Mouse (Mus musculus): Measurements from ENCODE around the gene Dnaic2. TPM values are rescaled to one million over a fixed set of nuclear protein-coding genes. Genes with fewer than 3 reads are reported as not detected.

Dnaic2 gene
- total and polyA plus RNA-seq, 3 experiments, result 0.59 to 0.93 (median 0.83) TPM

GRCm38 (mm10) chr11:114706358-114706757 is 20.9 kb upstream of the Dnaic2 start:
- Histone ChIP-seq H3K4me1 (ENCODE audit: control insufficient read depth in 1 of 2, insufficient read depth in 2 of 2) (peaks cover 3 to 17% of the 10 kb centered on the region in 2 experiments), H3K36me3 (replicated peaks in 1 of 2; ENCODE audit: control insufficient read depth in 1 of 2, insufficient read depth in 1 of 2, low read length in 1 of 2) (peaks cover 0 to 14% of the 10 kb centered on the region in 2 experiments), H3K9me3 (replicated peaks; ENCODE audit: low read length) (no peaks in the 10 kb centered on the region), H3K27me3 (replicated peaks) (no peaks in the 10 kb centered on the region), H3K27ac (ENCODE audit: insufficient read depth, low read depth) (no peak overlapping the region), H3K4me3 (replicated peaks in 1 of 3; ENCODE audit: low read depth in 2 of 3, low read length in 2 of 3, poor library complexity in 1 of 3) (no peak overlapping the region), H3K9ac (ENCODE audit: insufficient read depth, low read depth) (no peak overlapping the region), H3K4me2 (ENCODE audit: insufficient read depth, low read depth, poor library complexity, severe bottlenecking) (no peak overlapping the region), H3K79me2 (replicated peaks; ENCODE audit: control insufficient read depth, extremely low read depth, insufficient read depth, poor library complexity, severe bottlenecking) (no peaks in the 10 kb centered on the region)
- dilution Hi-C loops (cut with MboI; ENCODE audit: extremely low pct_ligation_motif_present, extremely low pct_unique_long_range_greater_than_20kb, low sequenced_read_pairs) (no loop called here), in situ Hi-C loops (cut with MboI; ENCODE audit: low pct_ligation_motif_present, low pct_unique_long_range_greater_than_20kb, low sequenced_read_pairs) (no loop called here)
- TF ChIP-seq RAD21 (IDR thresholded peaks at IDR 0.05; ENCODE audit: low read depth, low read length), result no peak
- no peak for TF ChIP-seq HCFC1 (IDR thresholded peaks at IDR 0.05; ENCODE audit: low read depth, low read length)
- no peak for TF ChIP-seq POLR2A (IDR thresholded peaks at IDR 0.05; ENCODE audit: low read depth, low read length)
- TF ChIP-seq MAFK (IDR thresholded peaks at IDR 0.05; ENCODE audit: insufficient replicate concordance, low read length), result no peak
- no peak for TF ChIP-seq ELF1 (IDR thresholded peaks at IDR 0.05; ENCODE audit: low read depth, low read length)
- no peak for TF ChIP-seq MAX (IDR thresholded peaks at IDR 0.05; ENCODE audit: low read length)
- TF ChIP-seq TCF12 (IDR thresholded peaks at IDR 0.05; ENCODE audit: low read depth, low read length), result no peak
- no peak for TF ChIP-seq PAX5 (IDR thresholded peaks at IDR 0.05; ENCODE audit: low read length)
- TF ChIP-seq KAT2A (IDR thresholded peaks at IDR 0.05; ENCODE audit: insufficient replicate concordance, low read length), result no peak
- no peak for TF ChIP-seq NRF1 (IDR thresholded peaks at IDR 0.05; ENCODE audit: low read depth, low read length)
- TF ChIP-seq USF1 (IDR thresholded peaks at IDR 0.05; ENCODE audit: low read depth, low read length), result no peak
- TF ChIP-seq UBTF (IDR thresholded peaks at IDR 0.05; ENCODE audit: low read depth, low read length), result no peak
- no peak for TF ChIP-seq ETS1 (conservative IDR thresholded peaks at IDR 0.05; ENCODE audit: low read depth, low read length)
- TF ChIP-seq JUN (IDR thresholded peaks at IDR 0.05; ENCODE audit: insufficient read depth, low read depth, low read length), result no peak
- TF ChIP-seq ZC3H11A (IDR thresholded peaks at IDR 0.05; ENCODE audit: low read depth, low read length), result no peak
- no peak for TF ChIP-seq JUND (conservative IDR thresholded peaks at IDR 0.05; ENCODE audit: low read depth, low read length)
- TF ChIP-seq MXI1 (IDR thresholded peaks at IDR 0.05; ENCODE audit: low read depth, low read length), result no peak
- no peak for TF ChIP-seq MAZ (IDR thresholded peaks at IDR 0.05; ENCODE audit: low read depth, low read length)
- DNase-seq (ENCODE audit: extremely low read depth), result no peak

DNA sequence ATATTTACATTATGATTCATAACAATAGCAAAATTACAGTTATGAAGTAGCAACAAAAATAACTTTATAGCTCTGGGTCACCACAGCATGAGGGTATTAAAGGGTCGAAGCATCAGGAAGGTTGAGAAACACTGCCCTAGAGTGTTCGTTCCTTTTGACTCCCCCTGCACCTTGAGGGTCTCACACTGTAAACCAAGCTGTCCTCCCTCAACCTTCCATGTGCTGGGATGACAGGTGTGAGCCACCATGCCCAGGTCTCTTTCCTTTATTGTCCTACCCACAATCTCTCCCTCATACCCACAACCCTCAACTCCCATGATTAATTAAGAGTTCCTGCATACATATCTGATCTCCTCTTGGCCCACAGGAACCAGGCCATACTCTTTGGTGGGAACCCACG is 15.8 kb upstream of the Dnaic2 start:
- in situ Hi-C loops (cut with MboI; ENCODE audit: low pct_ligation_motif_present, low pct_unique_long_range_greater_than_20kb, low sequenced_read_pairs), result no loop called here

More for the DNA sequence above, 15.8 kb upstream of the Dnaic2 start:
- Histone ChIP-seq H3K4me2 (ENCODE audit: insufficient read depth, low read depth, poor library complexity, severe bottlenecking) (no peak overlapping the region), H3K27me3 (replicated peaks) (peaks cover under 1% of the 10 kb centered on the region), H3K27ac (ENCODE audit: insufficient read depth, low read depth) (no peak overlapping the region), H3K79me2 (replicated peaks; ENCODE audit: control insufficient read depth, extremely low read depth, insufficient read depth, poor library complexity, severe bottlenecking) (no peaks in the 10 kb centered on the region), H3K36me3 (replicated peaks in 1 of 2; ENCODE audit: control insufficient read depth in 1 of 2, insufficient read depth in 1 of 2, low read length in 1 of 2) (peaks cover 0 to 20% of the 10 kb centered on the region in 2 experiments), H3K4me3 (replicated peaks in 1 of 3; ENCODE audit: low read depth in 2 of 3, low read length in 2 of 3, poor library complexity in 1 of 3) (no peak overlapping the region), H3K9me3 (replicated peaks; ENCODE audit: low read length) (no peaks in the 10 kb centered on the region), H3K9ac (ENCODE audit: insufficient read depth, low read depth) (no peak overlapping the region), H3K4me1 (ENCODE audit: control insufficient read depth in 1 of 2, insufficient read depth in 2 of 2) (peaks cover 0 to 6% of the 10 kb centered on the region in 2 experiments; a peak in 2 of 4 replicates)
- TF ChIP-seq E2F4 (IDR thresholded peaks at IDR 0.05; ENCODE audit: insufficient replicate concordance, low read depth, low read length), result no peak
- no peak for TF ChIP-seq UBTF (IDR thresholded peaks at IDR 0.05; ENCODE audit: low read depth, low read length)
- TF ChIP-seq MYC (IDR thresholded peaks at IDR 0.05; ENCODE audit: low read depth, low read length), result no peak
- TF ChIP-seq JUND (conservative IDR thresholded peaks at IDR 0.05; ENCODE audit: low read depth, low read length), result no peak
- TF ChIP-seq SIN3A (IDR thresholded peaks at IDR 0.05; ENCODE audit: low read length), result no peak
- no peak for TF ChIP-seq SMC3 (IDR thresholded peaks at IDR 0.05; ENCODE audit: low read depth, low read length)
- TF ChIP-seq ETS1 (conservative IDR thresholded peaks at IDR 0.05; ENCODE audit: low read depth, low read length), result no peak
- no peak for TF ChIP-seq EP300 (IDR thresholded peaks at IDR 0.05; ENCODE audit: low read length)
- TF ChIP-seq RAD21 (IDR thresholded peaks at IDR 0.05; ENCODE audit: low read depth, low read length), result no peak
- TF ChIP-seq JUN (IDR thresholded peaks at IDR 0.05; ENCODE audit: insufficient read depth, low read depth, low read length), result no peak
- no peak for TF ChIP-seq TCF12 (IDR thresholded peaks at IDR 0.05; ENCODE audit: low read depth, low read length)
- no peak for DNase-seq (ENCODE audit: extremely low read depth)
- dilution Hi-C loops (cut with MboI; ENCODE audit: extremely low pct_ligation_motif_present, extremely low pct_unique_long_range_greater_than_20kb, low sequenced_read_pairs), result no loop called here
